Mouse (Mus musculus): ENCODE measurements around the gene Kdm5b. TPM values are rescaled to one million over a fixed set of nuclear protein-coding genes. Genes with fewer than 3 reads are reported as not detected.

The Kdm5b gene
- polyA plus RNA-seq, 1 experiment from 2014 or later = 98.7 TPM

DNA sequence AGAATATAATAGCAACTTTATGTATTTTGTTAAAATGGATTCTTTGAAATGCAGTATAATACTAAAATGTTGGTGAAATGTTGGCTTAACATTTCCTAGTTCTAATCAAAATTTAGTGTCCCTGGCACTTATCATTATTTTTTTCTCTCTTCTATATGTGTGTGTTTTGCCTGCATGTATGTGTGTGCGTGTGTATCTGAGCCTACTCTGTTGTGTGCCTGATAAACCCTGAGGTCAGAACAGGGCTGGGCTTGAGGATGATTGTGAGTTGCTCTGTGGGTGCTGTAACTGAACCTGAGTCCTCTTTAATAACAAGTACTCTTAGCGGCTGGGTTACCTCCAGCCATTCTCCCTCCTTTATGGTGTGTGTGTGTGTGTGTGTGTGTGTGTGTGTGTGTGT is 55.0 kb downstream of the Kdm5b start:
- ATAC-seq (ENCODE audit: insufficient read depth, low FRiP score, low TSS enrichment) = no peak
- Histone ChIP-seq H3K36me3 (ENCODE audit: control insufficient read depth, insufficient read depth, low read length) (peaks cover 15% of the 10 kb centered on the region), H3K4me3 (ENCODE audit: low read depth, low read length) (no peak overlapping the region), H3K9me3 (ENCODE audit: control insufficient read depth, low read length) (no peaks in the 10 kb centered on the region), H3K4me2 (ENCODE audit: low read depth) (no peak overlapping the region), H3K4me1 (ENCODE audit: control insufficient read depth, insufficient read depth, low read length) (no peaks in the 10 kb centered on the region), H3K27me3 (ENCODE audit: control insufficient read depth, insufficient read depth, low read length) (no peaks in the 10 kb centered on the region), H3K27ac (ENCODE audit: low read depth, low read length) (no peak overlapping the region), H3K9ac (ENCODE audit: low read length) (no peak overlapping the region)
- no peak for DNase-seq (ENCODE audit: low spot score)
- WGBS = 100% methylated on average over 2 of the region's 2 CpGs

DNA sequence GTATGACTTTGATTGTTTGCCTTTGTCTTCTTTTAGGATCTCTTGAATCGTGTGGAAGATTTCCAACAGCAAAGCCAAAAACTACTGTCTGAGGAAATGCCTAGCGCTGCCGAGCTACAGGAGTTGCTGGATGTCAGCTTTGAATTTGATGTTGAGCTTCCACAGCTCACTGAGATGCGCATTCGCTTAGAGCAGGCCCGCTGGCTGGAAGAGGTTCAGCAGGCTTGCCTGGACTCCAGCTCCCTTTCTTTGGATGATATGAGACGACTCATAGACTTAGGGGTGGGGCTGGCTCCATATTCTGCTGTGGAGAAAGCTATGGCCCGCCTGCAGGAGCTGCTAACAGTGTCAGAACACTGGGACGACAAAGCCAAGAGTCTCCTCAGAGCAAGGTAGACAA is 57.7 kb downstream of the Kdm5b start:
- 90% methylated on average over 9 of the region's 9 CpGs for WGBS
- no peaks in the 10 kb centered on the region for H3K4me1 ChIP-seq (ENCODE audit: control insufficient read depth, insufficient read depth, low read length)
- no peaks in the 10 kb centered on the region for H3K27me3 ChIP-seq (ENCODE audit: control insufficient read depth, insufficient read depth, low read length)
- no peak overlapping the region for H3K27ac ChIP-seq (ENCODE audit: low read depth, low read length)
- no peak overlapping the region for H3K9ac ChIP-seq (ENCODE audit: low read length)
- H3K9me3 ChIP-seq (ENCODE audit: control insufficient read depth, low read length) = no peaks in the 10 kb centered on the region
- no peak overlapping the region for H3K4me3 ChIP-seq (ENCODE audit: low read depth, low read length)
- H3K36me3 ChIP-seq (ENCODE audit: control insufficient read depth, insufficient read depth, low read length) = peaks cover 16% of the 10 kb centered on the region
- ATAC-seq (ENCODE audit: insufficient read depth, low FRiP score, low TSS enrichment) (no peak), DNase-seq (ENCODE audit: low spot score) (no peak)
- H3K4me2 ChIP-seq (ENCODE audit: low read depth) = no peak overlapping the region

- WGBS = 95% methylated on average over 4 of the region's 4 CpGs
- no peak overlapping the region for H3K27ac ChIP-seq (ENCODE audit: low read depth, low read length)
- no peak for DNase-seq (ENCODE audit: low spot score)
- ATAC-seq (ENCODE audit: insufficient read depth, low FRiP score, low TSS enrichment) = no peak
- H3K9me3 ChIP-seq (ENCODE audit: control insufficient read depth, low read length) = no peaks in the 10 kb centered on the region
- H3K4me3 ChIP-seq (ENCODE audit: low read depth, low read length) = no peak overlapping the region
- no peaks in the 10 kb centered on the region for H3K27me3 ChIP-seq (ENCODE audit: control insufficient read depth, insufficient read depth, low read length)
- H3K9ac ChIP-seq (ENCODE audit: low read length) = no peak overlapping the region
- H3K4me1 ChIP-seq (ENCODE audit: control insufficient read depth, insufficient read depth, low read length) = no peaks in the 10 kb centered on the region
- no peak overlapping the region for H3K4me2 ChIP-seq (ENCODE audit: low read depth)
- peaks cover 22% of the 10 kb centered on the region for H3K36me3 ChIP-seq (ENCODE audit: control insufficient read depth, insufficient read depth, low read length)
These were observed 65.4 kb downstream of the Kdm5b start for GRCm38 (mm10) chr1:134625325-134625724.

DNA sequence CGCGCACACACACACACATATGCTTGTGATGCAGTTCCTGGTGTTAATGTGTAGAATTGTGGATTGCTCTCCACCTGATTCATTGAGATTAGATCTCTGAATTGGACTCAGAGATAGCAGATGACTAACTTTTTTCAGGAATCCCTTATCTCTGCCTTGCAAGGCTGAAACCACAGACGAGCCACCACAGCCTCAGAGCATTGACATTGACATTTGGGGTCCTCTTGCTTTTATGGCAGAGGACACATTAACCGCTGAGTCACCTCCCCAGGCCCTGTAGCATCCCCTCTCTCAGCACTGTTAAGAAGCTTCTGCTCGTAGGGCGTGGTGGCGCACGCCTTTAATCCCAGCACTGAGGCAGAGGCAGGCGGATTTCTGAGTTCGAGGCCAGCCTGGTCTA is 69.5 kb downstream of the Kdm5b start:
- DNase-seq (ENCODE audit: low spot score) (no peak), ATAC-seq (ENCODE audit: insufficient read depth, low FRiP score, low TSS enrichment) (no peak)
- Histone ChIP-seq H3K27ac (ENCODE audit: low read depth, low read length) (no peak overlapping the region), H3K9ac (ENCODE audit: low read length) (no peak overlapping the region), H3K4me2 (ENCODE audit: low read depth) (no peak overlapping the region), H3K4me3 (ENCODE audit: low read depth, low read length) (no peak overlapping the region), H3K4me1 (ENCODE audit: control insufficient read depth, insufficient read depth, low read length) (no peaks in the 10 kb centered on the region), H3K36me3 (ENCODE audit: control insufficient read depth, insufficient read depth, low read length) (peaks cover 36% of the 10 kb centered on the region), H3K9me3 (ENCODE audit: control insufficient read depth, low read length) (no peaks in the 10 kb centered on the region), H3K27me3 (ENCODE audit: control insufficient read depth, insufficient read depth, low read length) (no peaks in the 10 kb centered on the region)
- 95% methylated on average over 10 of the region's 10 CpGs for WGBS

DNA sequence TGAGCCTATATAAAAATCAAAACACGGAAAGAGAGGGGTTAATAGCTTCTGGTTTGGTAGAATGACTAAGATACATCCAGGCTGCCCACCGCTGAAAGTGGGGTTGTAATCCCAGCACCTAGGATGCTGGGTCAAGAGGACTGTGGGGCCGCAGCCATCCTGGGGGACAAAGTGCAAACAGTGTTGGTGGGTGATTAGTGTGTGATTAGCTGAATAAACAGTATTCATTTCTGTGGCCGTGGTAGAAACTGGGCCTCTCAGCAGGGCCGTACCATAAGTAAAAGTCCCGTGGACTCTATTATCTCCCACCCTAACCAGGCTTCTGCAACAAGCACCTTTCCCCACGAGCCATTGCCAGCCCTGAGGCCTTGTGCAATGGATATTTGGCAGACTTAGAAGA is 74.3 kb downstream of the Kdm5b start:
- Histone ChIP-seq H3K9ac (ENCODE audit: low read length) (no peak overlapping the region), H3K36me3 (ENCODE audit: control insufficient read depth, insufficient read depth, low read length) (peaks cover 19% of the 10 kb centered on the region)
- no peak for ATAC-seq (ENCODE audit: insufficient read depth, low FRiP score, low TSS enrichment)

GRCm38 (mm10) chr1:134636245-134636644 is 76.3 kb downstream of the Kdm5b start:
- 85% methylated on average over 3 of the region's 3 CpGs for WGBS
- peaks cover 10% of the 10 kb centered on the region for H3K36me3 ChIP-seq (ENCODE audit: control insufficient read depth, insufficient read depth, low read length)
- H3K4me3 ChIP-seq (ENCODE audit: low read depth, low read length) = no peak overlapping the region
- H3K4me1 ChIP-seq (ENCODE audit: control insufficient read depth, insufficient read depth, low read length) = no peaks in the 10 kb centered on the region
- H3K9ac ChIP-seq (ENCODE audit: low read length) = no peak overlapping the region
- H3K27ac ChIP-seq (ENCODE audit: low read depth, low read length) = no peak overlapping the region
- no peak for ATAC-seq (ENCODE audit: insufficient read depth, low FRiP score, low TSS enrichment)
- H3K4me2 ChIP-seq (ENCODE audit: low read depth) = no peak overlapping the region
- no peaks in the 10 kb centered on the region for H3K9me3 ChIP-seq (ENCODE audit: control insufficient read depth, low read length)
- no peak for DNase-seq (ENCODE audit: low spot score)
- no peaks in the 10 kb centered on the region for H3K27me3 ChIP-seq (ENCODE audit: control insufficient read depth, insufficient read depth, low read length)

More for the DNA sequence above, 74.3 kb downstream of the Kdm5b start:
- 82% methylated on average over 7 of the region's 7 CpGs for WGBS
- H3K4me2 ChIP-seq (ENCODE audit: low read depth) = no peak overlapping the region
- no peaks in the 10 kb centered on the region for H3K27me3 ChIP-seq (ENCODE audit: control insufficient read depth, insufficient read depth, low read length)
- no peak overlapping the region for H3K4me3 ChIP-seq (ENCODE audit: low read depth, low read length)
- H3K4me1 ChIP-seq (ENCODE audit: control insufficient read depth, insufficient read depth, low read length) = no peaks in the 10 kb centered on the region
- no peak for DNase-seq (ENCODE audit: low spot score)
- no peaks in the 10 kb centered on the region for H3K9me3 ChIP-seq (ENCODE audit: control insufficient read depth, low read length)
- H3K27ac ChIP-seq (ENCODE audit: low read depth, low read length) = no peak overlapping the region

- ATAC-seq (ENCODE audit: insufficient read depth, low FRiP score, low TSS enrichment) (no peak), DNase-seq (ENCODE audit: low spot score) (peak; percentile 43)
- Histone ChIP-seq H3K4me1 (ENCODE audit: control insufficient read depth, insufficient read depth, low read length) (no peaks in the 10 kb centered on the region), H3K4me2 (ENCODE audit: low read depth) (no peak overlapping the region), H3K9me3 (ENCODE audit: control insufficient read depth, low read length) (no peaks in the 10 kb centered on the region), H3K36me3 (ENCODE audit: control insufficient read depth, insufficient read depth, low read length) (peaks cover 6% of the 10 kb centered on the region), H3K4me3 (ENCODE audit: low read depth, low read length) (no peak overlapping the region), H3K27me3 (ENCODE audit: control insufficient read depth, insufficient read depth, low read length) (no peaks in the 10 kb centered on the region), H3K27ac (ENCODE audit: low read depth, low read length) (no peak overlapping the region), H3K9ac (ENCODE audit: low read length) (no peak overlapping the region)
- WGBS = 13% methylated on average over 3 of the region's 3 CpGs
These were observed 76.7 kb downstream of the Kdm5b start for GRCm38 (mm10) chr1:134636684-134637083.

DNA sequence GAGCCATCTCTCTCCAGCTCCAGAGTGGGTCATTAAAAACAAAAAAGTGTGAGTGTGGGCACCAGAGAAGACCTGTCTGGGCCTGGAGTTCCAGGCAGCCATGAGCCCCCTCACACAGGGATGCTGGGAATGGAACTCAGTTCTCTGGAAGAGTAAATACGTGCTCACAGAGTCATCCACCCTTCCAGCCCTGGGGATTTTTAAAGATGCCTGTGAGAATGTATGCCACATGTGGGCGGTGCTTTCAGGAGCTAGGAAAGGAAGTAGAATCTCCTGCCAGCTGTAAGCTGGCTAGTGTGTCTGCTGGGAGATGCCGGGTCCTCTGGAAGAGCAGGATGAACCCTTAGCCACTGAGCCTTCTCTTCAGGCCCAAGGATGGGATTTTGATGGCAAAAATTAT is 78.1 kb downstream of the Kdm5b start:
- 48% methylated on average over 3 of the region's 3 CpGs for WGBS
- ATAC-seq (ENCODE audit: insufficient read depth, low FRiP score, low TSS enrichment) (no peak), DNase-seq (ENCODE audit: low spot score) (no peak)
- Histone ChIP-seq H3K27ac (ENCODE audit: low read depth, low read length) (no peak overlapping the region), H3K9ac (ENCODE audit: low read length) (no peak overlapping the region), H3K4me3 (ENCODE audit: low read depth, low read length) (no peak overlapping the region), H3K27me3 (ENCODE audit: control insufficient read depth, insufficient read depth, low read length) (no peaks in the 10 kb centered on the region), H3K9me3 (ENCODE audit: control insufficient read depth, low read length) (no peaks in the 10 kb centered on the region), H3K4me1 (ENCODE audit: control insufficient read depth, insufficient read depth, low read length) (no peaks in the 10 kb centered on the region), H3K4me2 (ENCODE audit: low read depth) (no peak overlapping the region), H3K36me3 (ENCODE audit: control insufficient read depth, insufficient read depth, low read length) (peaks cover under 1% of the 10 kb centered on the region; the same call in 1 of the 2 replicates)

DNA sequence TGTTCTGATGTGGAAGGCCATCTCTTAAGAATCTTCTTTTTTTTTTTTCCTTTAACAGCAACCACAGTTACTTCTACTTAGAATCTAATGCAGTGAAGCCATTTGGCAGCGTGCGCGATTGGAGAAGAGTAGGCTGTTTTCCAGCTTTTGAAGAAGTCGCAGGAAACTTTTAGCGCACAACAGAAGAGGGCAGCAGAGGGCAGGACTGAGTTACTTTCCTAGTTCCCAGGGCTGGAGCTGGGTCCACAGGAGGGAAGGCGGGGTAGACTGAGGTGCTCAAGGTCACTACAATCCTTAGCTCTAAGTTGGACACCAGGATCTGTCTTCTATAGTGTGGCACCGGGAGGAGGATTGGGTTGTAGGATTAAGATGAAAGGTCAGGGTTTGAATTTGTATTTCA is 78.6 kb downstream of the Kdm5b start:
- 34% methylated on average over 7 of the region's 7 CpGs for WGBS
- DNase-seq (ENCODE audit: low spot score) = peak; percentile 53

More for the DNA sequence above, 78.6 kb downstream of the Kdm5b start:
- no peak overlapping the region for H3K4me3 ChIP-seq (ENCODE audit: low read depth, low read length)
- no peak overlapping the region for H3K9ac ChIP-seq (ENCODE audit: low read length)
- H3K4me2 ChIP-seq (ENCODE audit: low read depth) = no peak overlapping the region
- no peaks in the 10 kb centered on the region for H3K9me3 ChIP-seq (ENCODE audit: control insufficient read depth, low read length)
- no peak for ATAC-seq (ENCODE audit: insufficient read depth, low FRiP score, low TSS enrichment)
- no peaks in the 10 kb centered on the region for H3K27me3 ChIP-seq (ENCODE audit: control insufficient read depth, insufficient read depth, low read length)
- no peaks in the 10 kb centered on the region for H3K4me1 ChIP-seq (ENCODE audit: control insufficient read depth, insufficient read depth, low read length)
- H3K36me3 ChIP-seq (ENCODE audit: control insufficient read depth, insufficient read depth, low read length) = no peaks in the 10 kb centered on the region
- no peak overlapping the region for H3K27ac ChIP-seq (ENCODE audit: low read depth, low read length)
